Mouse (Mus musculus): ENCODE results near the gene Tmem11.

DNA sequence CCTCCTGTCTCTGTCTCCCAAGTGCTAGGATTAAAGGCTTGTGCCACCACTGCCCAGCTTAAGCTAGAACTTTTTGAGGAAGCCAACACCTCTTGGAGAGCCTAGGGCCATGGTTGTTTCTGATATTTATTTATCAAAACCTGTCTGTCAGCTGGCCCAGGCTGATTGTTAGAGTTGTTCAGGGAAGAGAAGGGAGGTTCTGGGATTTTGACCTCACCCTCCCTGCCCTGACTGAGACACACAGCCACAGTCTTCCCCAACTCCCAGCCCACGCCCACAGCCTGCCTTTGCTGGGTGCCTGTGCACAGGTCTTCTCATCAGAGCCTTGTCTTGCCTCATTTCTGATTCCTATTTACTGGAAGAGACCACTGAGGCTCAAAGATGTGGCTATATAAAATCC, 43.1 kb upstream of the Tmem11 start:
- no peak for TF ChIP-seq POLR2A (IDR thresholded peaks at IDR 0.05; ENCODE audit: control insufficient read depth, low read depth, low read length)
- no peak for TF ChIP-seq CTCF (IDR thresholded peaks at IDR 0.05; ENCODE audit: control insufficient read depth, insufficient read depth, insufficient replicate concordance, low read depth, low read length)
